Mouse (Mus musculus) left cerebral cortex, adult 18-20 months (tissue): ENCODE measurements around the gene Rab40b. TPM values are rescaled to one million over a fixed set of nuclear protein-coding genes. Genes with fewer than 3 reads are reported as not detected.

Source experiments
- microRNA-seq, 2 experiments: library from miRNA; unstranded; fragments of <30 nt; microRNA quantifications; one replicate each; pipeline ENCODE4 v1.2.0; 2021
- total RNA-seq, 2 experiments: library from RNA; stranded (reverse); gene quantifications; 2 replicates each; pipeline ENCODE4 v1.2.3; 2021

The Rab40b gene
- total RNA-seq, 2 experiments from 2014 or later = 42.4 to 51.4 TPM

Small RNA genes lying within 50 kb of the gene (microRNA-seq; reads per million reads assigned to microRNA genes)
- 0.63 to 0.99 reads per million in 2 experiments for gene Mir7236

Other genes starting within 250 kb of the Rab40b start
- gene Tex19.1, start 242.1 kb downstream of the Rab40b start, total RNA-seq = not detected
- under 1 TPM; 0.19 to 0.21 TPM for gene Uts2r, start 228.0 kb downstream of the Rab40b start, total RNA-seq
- gene Hexdc, start 183.8 kb downstream of the Rab40b start, total RNA-seq = 10 to 100 TPM; 19.6 to 22.3 TPM
- gene Ogfod3, start 183.5 kb downstream of the Rab40b start, total RNA-seq = 1 to 10 TPM; 8.2 TPM
- gene Cybc1, start 158.9 kb downstream of the Rab40b start, total RNA-seq = 10 to 100 TPM; 20.0 to 20.4 TPM
- gene Narf, start 151.0 kb downstream of the Rab40b start, total RNA-seq = 10 to 100 TPM; 38.4 to 49.2 TPM
- gene Foxk2, start 128.3 kb downstream of the Rab40b start, total RNA-seq = 10 to 100 TPM; 79.6 to 82.2 TPM
- gene Wdr45b, start 33.8 kb downstream of the Rab40b start, total RNA-seq = 10 to 100 TPM; 68.5 to 75.4 TPM
- gene Fn3krp, start 33.1 kb upstream of the Rab40b start, total RNA-seq = 10 to 100 TPM; 49.2 to 53.6 TPM
- gene Fn3k, start 46.7 kb upstream of the Rab40b start, total RNA-seq = 10 to 100 TPM; 58.5 to 60.4 TPM
- gene Tbcd, start 63.7 kb upstream of the Rab40b start, total RNA-seq = 10 to 100 TPM; 36.4 to 36.6 TPM
- gene Zfp750, start 131.1 kb upstream of the Rab40b start, total RNA-seq = not detected